Mouse (Mus musculus): ENCODE data around the gene Bsph1. TPM values are rescaled to one million over a fixed set of nuclear protein-coding genes. Genes with fewer than 3 reads are reported as not detected.
"Not testable (repeated sequence)": the region's sequence is repeated elsewhere in the genome, so short reads cannot be mapped to it uniquely, and the experiment has no call there.

Bsph1 gene
- not detected in 2 replicates for polyA plus RNA-seq (2014; fragmentation: Nextera tagmentation; extraction: Ambion mirVana)

- not testable (repeated sequence) for H3K9ac ChIP-seq (ENCODE audit: low read length); H3K27ac ChIP-seq (ENCODE audit: low read depth, low read length); H3K4me1 ChIP-seq (ENCODE audit: control insufficient read depth, insufficient read depth, low read length); H3K4me3 ChIP-seq (ENCODE audit: low read depth, low read length); ATAC-seq (ENCODE audit: insufficient read depth, low FRiP score, low TSS enrichment); H3K27me3 ChIP-seq (ENCODE audit: control insufficient read depth, insufficient read depth, low read length); H3K4me2 ChIP-seq (ENCODE audit: low read depth); DNase-seq (ENCODE audit: low spot score); H3K9me3 ChIP-seq (ENCODE audit: control insufficient read depth, low read length); H3K36me3 ChIP-seq (ENCODE audit: control insufficient read depth, insufficient read depth, low read length)
- 71% methylated on average over 1 of the region's 1 CpGs for WGBS
Measured at GRCm38 (mm10) chr7:13450541-13450940, at the start of gene Bsph1. Bsph1 (plus strand) TSS chr7:13450841.

- Histone ChIP-seq H3K36me3 (ENCODE audit: control insufficient read depth, insufficient read depth, low read length) (no peaks in the 10 kb centered on the region), H3K4me3 (ENCODE audit: low read depth, low read length) (no peak overlapping the region), H3K9ac (ENCODE audit: low read length) (no peak overlapping the region), H3K4me1 (ENCODE audit: control insufficient read depth, insufficient read depth, low read length) (no peaks in the 10 kb centered on the region), H3K4me2 (ENCODE audit: low read depth) (no peak overlapping the region), H3K9me3 (ENCODE audit: control insufficient read depth, low read length) (peaks cover 6% of the 10 kb centered on the region; the same call in 1 of the 2 replicates), H3K27me3 (ENCODE audit: control insufficient read depth, insufficient read depth, low read length) (no peaks in the 10 kb centered on the region), H3K27ac (ENCODE audit: low read depth, low read length) (no peak overlapping the region)
- ATAC-seq (ENCODE audit: insufficient read depth, low FRiP score, low TSS enrichment) = no peak
- 79% methylated on average over 1 of the region's 1 CpGs for WGBS
- DNase-seq (ENCODE audit: low spot score) = no peak
Measured at GRCm38 (mm10) chr7:13511539-13511938, 60.9 kb downstream of the Bsph1 start.

Other genes starting within 250 kb of the Bsph1 start
- gene Vmn1r89, start 237.8 kb upstream of the Bsph1 start, polyA plus RNA-seq (2014; fragmentation: Nextera tagmentation; extraction: Ambion mirVana) = not detected in 2 replicates
- 121 and 126 TPM in 2 replicates for gene Lig1, start 173.6 kb upstream of the Bsph1 start, polyA plus RNA-seq (2014; fragmentation: Nextera tagmentation; extraction: Ambion mirVana)
- 4.7 and 9.0 TPM in 2 replicates for gene Zswim9, start 172.1 kb upstream of the Bsph1 start, polyA plus RNA-seq (2014; fragmentation: Nextera tagmentation; extraction: Ambion mirVana)
- gene Pla2g4c, start 126.2 kb upstream of the Bsph1 start, polyA plus RNA-seq (2014; fragmentation: Nextera tagmentation; extraction: Ambion mirVana) = 0.84 and 1.1 TPM in 2 replicates
- 0.26 TPM in 1 of 2 replicates, not detected in the other for gene Cabp5, start 52.7 kb upstream of the Bsph1 start, polyA plus RNA-seq (2014; fragmentation: Nextera tagmentation; extraction: Ambion mirVana)
- not detected in 2 replicates for gene Bsph2, start 120.2 kb downstream of the Bsph1 start, polyA plus RNA-seq (2014; fragmentation: Nextera tagmentation; extraction: Ambion mirVana)
- gene Sult2a5, start 173.1 kb downstream of the Bsph1 start, polyA plus RNA-seq (2014; fragmentation: Nextera tagmentation; extraction: Ambion mirVana) = not detected in 2 replicates

Data from neural tube, embryonic 11.5 days (tissue).